Mouse (Mus musculus): ENCODE results near the gene Dmpk.

DNA sequence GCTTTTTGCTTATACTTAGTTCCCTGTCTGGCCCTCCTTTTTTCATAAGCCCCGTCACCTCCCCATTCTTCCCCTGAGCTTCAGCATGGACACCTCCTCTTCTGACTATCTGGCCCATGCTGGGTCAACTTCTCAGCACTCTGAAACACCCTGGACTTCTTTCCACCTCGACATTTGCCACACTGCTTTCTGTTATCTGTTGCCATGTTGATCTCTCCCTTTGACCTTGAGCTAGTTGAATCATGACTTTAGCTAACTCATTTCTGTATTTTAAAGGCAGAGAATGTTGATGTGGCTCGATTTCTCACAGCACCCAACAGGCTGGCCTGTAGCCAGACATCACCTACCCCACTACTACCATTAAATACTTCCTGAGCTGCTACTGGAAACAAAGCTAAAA lies 23.8 kb downstream of the Dmpk start:
- TF ChIP-seq CTCF (IDR thresholded peaks at IDR 0.05; ENCODE audit: low read depth) = no peak
- no peak for TF ChIP-seq EP300 (IDR thresholded peaks at IDR 0.05; ENCODE audit: low read depth)

Data from liver, postnatal 0 days (tissue).